Mouse (Mus musculus) hindbrain, embryonic 15.5 days (tissue): ENCODE measurements at regions not wholly inside any gene's neighbourhood (a gene's known extent, or its start where the extent isn't known, plus 50 kb on each side); places are given as distances from the start of the nearest gene placed in this dataset.

Experiments used
- ATAC-seq: fragments of 200-750 bp; cut with Nextera tagmentation; 2 replicates; pipeline ENCODE4 v1.8.0; 2017; ENCODE audit warnings: low read depth, moderate number of reproducible peaks, moderate TSS enrichment; ENCODE audit not compliant: low FRiP score
- H3K27ac ChIP-seq: fragments of 300-500 bp; sonication (generic); replicated peaks from 2 replicates; pipeline ENCODE4 v1.5.1; 2015; ENCODE audit warnings: mild to moderate bottlenecking, inconsistent platforms
- H3K27me3 ChIP-seq: fragments of 300-500 bp; sonication (generic); 2 replicates; pipeline ENCODE4 v1.6.1; 2015; ENCODE audit warnings: control low read depth, inconsistent platforms
- H3K36me3 ChIP-seq: fragments of 300-500 bp; sonication (generic); 2 replicates; pipeline ENCODE4 v1.6.1; 2015; ENCODE audit warnings: control low read depth, inconsistent platforms
- H3K4me1 ChIP-seq: fragments of 300-500 bp; sonication (generic); replicated peaks from 2 replicates; pipeline ENCODE4 v1.6.1; 2015; ENCODE audit warnings: control low read depth, inconsistent platforms
- H3K4me2 ChIP-seq: fragments of 300-500 bp; sonication (generic); 2 replicates; pipeline ENCODE4 v1.6.1; 2015; ENCODE audit warnings: moderate library complexity, mild to moderate bottlenecking, inconsistent platforms
- H3K4me3 ChIP-seq: fragments of 300-500 bp; sonication (generic); 2 replicates; pipeline ENCODE4 v1.5.1; 2015; ENCODE audit warnings: mild to moderate bottlenecking, inconsistent platforms
- H3K9ac ChIP-seq: fragments of 300-500 bp; sonication (generic); 2 replicates; pipeline ENCODE4 v1.6.1; 2015; ENCODE audit warnings: inconsistent platforms
- H3K9me3 ChIP-seq: fragments of 300-500 bp; sonication (generic); 2 replicates; pipeline ENCODE4 v1.6.1; 2016; ENCODE audit warnings: control low read depth, inconsistent platforms
- WGBS: fragments of 180-500 bp; shearing (Covaris S2); methylation state at CpG from one replicate; pipeline ENCODE4 v1.1.7; 2015; 5-methylcytosine and 5-hydroxymethylcytosine counted together

DNA sequence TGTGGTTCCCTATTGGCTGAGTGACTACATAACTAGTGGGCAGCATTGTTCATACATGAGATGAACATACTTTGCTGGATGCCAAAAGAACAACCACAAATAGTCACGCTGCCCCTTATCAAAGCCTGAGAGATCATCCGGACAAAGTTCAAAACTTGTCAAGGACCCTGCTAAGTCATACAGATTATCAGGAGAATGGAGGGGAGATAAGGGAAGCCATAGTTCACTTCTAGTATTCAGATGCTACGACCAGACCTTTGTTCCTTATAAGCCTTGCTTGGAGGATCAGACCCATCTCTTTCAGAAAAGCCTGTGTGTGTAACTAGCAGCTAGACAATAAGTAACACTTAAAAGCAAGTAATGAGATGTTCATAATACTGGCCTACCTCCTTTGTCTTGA lies 97.0 kb upstream of the Mamld1 start:
- ATAC-seq: no peak
- no peaks in the 10 kb centered on the region for H3K9me3 ChIP-seq
- H3K4me2 ChIP-seq: no peak overlapping the region
- no peaks in the 10 kb centered on the region for H3K27me3 ChIP-seq
- H3K27ac ChIP-seq: no peak overlapping the region
- H3K36me3 ChIP-seq: no peaks in the 10 kb centered on the region
- 83% methylated on average over 3 of the region's 3 CpGs for WGBS
- no peak overlapping the region for H3K9ac ChIP-seq
- no peak overlapping the region for H3K4me3 ChIP-seq
- no peaks in the 10 kb centered on the region for H3K4me1 ChIP-seq
